Mouse (Mus musculus): Measurements from ENCODE around the gene Dlg1. TPM values are rescaled to one million over a fixed set of nuclear protein-coding genes. Genes with fewer than 3 reads are reported as not detected.

The Dlg1 gene
- polyA plus RNA-seq, 1 experiment: 7.9 TPM

DNA sequence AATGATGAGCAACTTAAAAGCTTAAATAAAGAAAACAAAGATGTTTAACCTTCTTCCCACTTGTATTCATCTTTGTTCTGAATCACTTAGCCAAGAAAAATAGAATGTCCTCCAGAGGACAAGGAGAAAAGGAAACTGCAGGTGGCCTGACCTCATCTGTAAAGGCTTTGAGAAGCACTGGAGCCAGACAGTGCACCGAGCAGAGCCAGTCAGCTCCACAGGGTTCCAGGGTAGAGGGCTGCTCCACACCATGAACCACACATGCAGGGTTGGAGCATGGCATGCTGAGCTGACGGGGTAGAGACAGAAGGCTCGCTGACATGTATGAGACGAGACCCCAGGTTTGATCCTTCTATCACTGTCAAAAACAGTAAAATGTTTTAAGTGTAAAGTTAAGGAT lies 162.8 kb downstream of the Dlg1 start:
- 88% methylated on average over 4 of the region's 4 CpGs for WGBS
- no peak for TF ChIP-seq POLR2A (IDR thresholded peaks at IDR 0.05; ENCODE audit: low read depth, low read length)
- TF ChIP-seq CTCF (IDR thresholded peaks at IDR 0.05; ENCODE audit: extremely low read depth, insufficient read depth, insufficient read length, insufficient replicate concordance): no peak
- DNase-seq (ENCODE audit: low read depth in 1 of 2, low spot score in 2 of 2): no peak

DNA sequence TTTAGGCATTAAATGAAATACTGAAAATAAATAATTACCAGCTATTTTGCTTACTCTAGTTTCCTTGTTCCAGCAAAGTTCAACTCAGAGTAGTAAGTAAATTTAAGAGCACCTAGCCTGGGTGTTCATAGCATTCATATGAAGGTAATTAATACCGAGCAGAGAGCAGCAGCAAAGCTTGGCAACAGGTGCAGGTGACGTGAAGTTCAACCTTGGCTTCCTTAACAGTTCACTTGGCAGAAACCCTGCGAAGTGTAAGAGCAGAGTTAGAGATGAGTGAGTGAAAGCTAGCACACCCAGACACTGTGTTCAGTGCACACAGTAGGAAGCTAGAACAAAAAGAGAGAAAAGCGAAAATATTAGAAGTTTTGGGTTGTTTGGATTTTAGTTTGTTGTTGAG lies 167.5 kb downstream of the Dlg1 start:
- 92% methylated on average over 4 of the region's 4 CpGs for WGBS
- no peaks in the 10 kb centered on the region for H3K4me1 ChIP-seq (ENCODE audit: control insufficient read depth, insufficient read depth, insufficient read length)
- H3K27me3 ChIP-seq (ENCODE audit: control insufficient read depth, insufficient read depth, low read length): no peaks in the 10 kb centered on the region
- H3K4me3 ChIP-seq (ENCODE audit: extremely low read depth, insufficient read depth, insufficient read length): no peak overlapping the region
- TF ChIP-seq CTCF (IDR thresholded peaks at IDR 0.05; ENCODE audit: extremely low read depth, insufficient read depth, insufficient read length, insufficient replicate concordance): no peak
- TF ChIP-seq POLR2A (IDR thresholded peaks at IDR 0.05; ENCODE audit: low read depth, low read length): no peak
- H3K27ac ChIP-seq (ENCODE audit: insufficient read depth, low read length): no peak overlapping the region
- DNase-seq (ENCODE audit: low read depth in 1 of 2, low spot score in 2 of 2): no peak
- H3K36me3 ChIP-seq (ENCODE audit: control insufficient read depth, insufficient read depth, low read length): peaks cover 3% of the 10 kb centered on the region; the same call in 1 of the 2 replicates

More for the DNA sequence above, 162.8 kb downstream of the Dlg1 start:
- H3K4me3 ChIP-seq (ENCODE audit: extremely low read depth, insufficient read depth, insufficient read length): no peak overlapping the region
- peaks cover 2% of the 10 kb centered on the region; the same call in 1 of the 2 replicates for H3K36me3 ChIP-seq (ENCODE audit: control insufficient read depth, insufficient read depth, low read length)
- no peaks in the 10 kb centered on the region for H3K27me3 ChIP-seq (ENCODE audit: control insufficient read depth, insufficient read depth, low read length)
- H3K27ac ChIP-seq (ENCODE audit: insufficient read depth, low read length): no peak overlapping the region
- H3K4me1 ChIP-seq (ENCODE audit: control insufficient read depth, insufficient read depth, insufficient read length): no peaks in the 10 kb centered on the region

DNA sequence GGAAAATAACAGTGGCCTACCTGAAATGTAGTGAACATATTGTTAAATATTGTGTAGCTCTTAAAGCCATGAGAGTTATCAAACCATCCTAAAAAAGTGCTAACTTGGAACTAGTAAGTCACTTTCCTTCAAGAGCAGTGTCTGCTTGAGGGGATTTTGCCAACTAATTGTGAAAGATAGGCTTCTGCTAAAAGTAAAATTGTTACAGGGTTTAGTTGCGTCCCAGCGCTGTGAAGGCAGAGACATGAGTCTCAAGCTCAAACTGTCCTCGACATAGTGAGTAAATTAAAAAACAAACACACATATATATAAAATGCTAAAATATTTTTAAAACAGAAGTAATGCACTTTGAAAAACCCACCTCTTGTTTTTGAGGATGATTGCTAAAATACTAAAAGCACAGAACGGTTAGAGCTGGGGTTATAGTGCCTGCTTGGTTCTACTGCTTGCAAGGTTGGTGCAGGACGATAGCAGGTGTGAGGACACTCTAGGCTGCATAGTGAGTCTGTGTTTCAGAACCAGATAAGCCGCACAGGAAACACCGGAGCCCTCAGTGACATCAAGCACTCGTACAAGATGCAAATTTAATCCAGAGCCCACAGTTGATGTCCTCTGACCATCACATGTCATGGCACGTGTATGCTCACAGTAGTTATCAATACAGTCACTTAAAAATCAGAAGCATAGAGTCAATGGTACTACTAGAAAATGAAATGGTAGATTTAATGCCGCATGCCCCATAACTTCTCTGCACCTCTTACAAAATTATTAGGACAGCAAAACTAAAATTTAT lies 169.6 kb downstream of the Dlg1 start:
- peaks cover 6% of the 10 kb centered on the region; the same call in 1 of the 2 replicates for H3K36me3 ChIP-seq (ENCODE audit: control insufficient read depth, insufficient read depth, low read length)
- H3K27ac ChIP-seq (ENCODE audit: insufficient read depth, low read length): no peak overlapping the region
- no peaks in the 10 kb centered on the region for H3K4me1 ChIP-seq (ENCODE audit: control insufficient read depth, insufficient read depth, insufficient read length)
- WGBS: 90% methylated on average over 10 of the region's 10 CpGs
- no peak for TF ChIP-seq POLR2A (IDR thresholded peaks at IDR 0.05; ENCODE audit: low read depth, low read length)
- TF ChIP-seq CTCF (IDR thresholded peaks at IDR 0.05; ENCODE audit: extremely low read depth, insufficient read depth, insufficient read length, insufficient replicate concordance): no peak
- no peaks in the 10 kb centered on the region for H3K27me3 ChIP-seq (ENCODE audit: control insufficient read depth, insufficient read depth, low read length)
- no peak overlapping the region for H3K4me3 ChIP-seq (ENCODE audit: extremely low read depth, insufficient read depth, insufficient read length)
- DNase-seq (ENCODE audit: low read depth in 1 of 2, low spot score in 2 of 2): no peak

DNA sequence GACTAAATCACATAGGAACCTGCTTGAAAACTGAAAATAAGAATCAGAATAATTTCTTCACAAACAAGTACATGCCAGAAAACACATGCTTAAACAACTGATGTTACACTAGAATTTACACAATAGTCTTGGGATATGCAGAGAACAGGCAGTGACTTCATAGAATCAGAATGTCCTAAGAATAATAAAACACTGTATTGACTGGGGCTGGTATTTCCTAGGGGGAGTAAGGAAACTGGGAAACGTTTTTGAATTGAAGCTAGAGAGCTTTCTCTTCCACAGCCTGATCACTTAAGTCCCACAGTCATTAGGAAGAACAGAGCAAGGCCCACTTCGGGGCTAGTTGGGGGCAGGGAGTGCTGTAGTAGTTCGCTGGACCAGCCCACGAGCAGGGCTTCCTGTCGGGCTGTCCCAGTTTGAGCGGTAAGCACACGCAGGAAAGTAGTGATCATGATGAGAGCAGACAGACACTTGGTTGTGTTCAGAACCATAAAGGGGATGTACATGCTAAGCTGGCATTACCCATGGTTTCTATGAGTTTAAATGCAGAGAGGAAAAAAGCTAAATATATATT lies 170.9 kb downstream of the Dlg1 start:
- H3K27ac ChIP-seq (ENCODE audit: insufficient read depth, low read length): no peak overlapping the region
- TF ChIP-seq POLR2A (IDR thresholded peaks at IDR 0.05; ENCODE audit: low read depth, low read length): no peak
- no peak for TF ChIP-seq CTCF (IDR thresholded peaks at IDR 0.05; ENCODE audit: extremely low read depth, insufficient read depth, insufficient read length, insufficient replicate concordance)

DNA sequence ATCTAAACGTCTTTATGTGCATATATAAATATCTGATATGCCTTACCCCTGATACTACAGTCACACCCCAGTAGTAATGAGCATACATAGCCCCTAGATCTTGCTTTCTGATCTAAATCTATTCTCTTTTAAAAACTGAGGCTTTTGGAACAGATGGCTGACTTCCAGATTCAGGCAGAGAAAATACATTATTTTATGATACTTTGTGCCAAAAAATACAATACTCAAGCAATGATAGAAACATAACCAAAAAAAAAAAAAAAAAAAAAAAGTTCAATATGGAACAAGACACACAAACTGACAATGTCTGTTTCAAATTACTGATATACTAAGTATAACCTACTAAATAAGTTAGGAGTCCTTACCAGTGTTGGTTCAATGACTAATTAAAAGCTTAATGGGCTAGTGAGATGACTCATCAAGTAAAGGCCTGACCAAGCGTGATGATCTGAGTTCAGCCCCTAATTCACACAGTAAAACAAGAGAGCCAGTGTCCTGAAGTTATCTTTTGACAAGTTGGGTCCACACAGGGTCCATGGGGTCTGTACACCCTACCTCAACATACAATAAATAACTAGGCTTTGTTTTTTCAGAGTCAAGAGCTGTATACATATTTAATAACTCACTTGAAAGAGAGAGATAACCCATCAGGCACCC lies 171.5 kb downstream of the Dlg1 start:
- DNase-seq (ENCODE audit: low read depth in 1 of 2, low spot score in 2 of 2): no peak
- no peaks in the 10 kb centered on the region for H3K27me3 ChIP-seq (ENCODE audit: control insufficient read depth, insufficient read depth, low read length)
- H3K36me3 ChIP-seq (ENCODE audit: control insufficient read depth, insufficient read depth, low read length): peaks cover 15% of the 10 kb centered on the region
- H3K4me3 ChIP-seq (ENCODE audit: extremely low read depth, insufficient read depth, insufficient read length): no peak overlapping the region
- H3K4me1 ChIP-seq (ENCODE audit: control insufficient read depth, insufficient read depth, insufficient read length): no peaks in the 10 kb centered on the region
- WGBS: 84% methylated on average over 2 of the region's 2 CpGs
- TF ChIP-seq POLR2A (IDR thresholded peaks at IDR 0.05; ENCODE audit: low read depth, low read length) (no peak), CTCF (IDR thresholded peaks at IDR 0.05; ENCODE audit: extremely low read depth, insufficient read depth, insufficient read length, insufficient replicate concordance) (no peak)
- H3K27ac ChIP-seq (ENCODE audit: insufficient read depth, low read length): no peak overlapping the region

More for the DNA sequence above, 170.9 kb downstream of the Dlg1 start:
- H3K36me3 ChIP-seq (ENCODE audit: control insufficient read depth, insufficient read depth, low read length): peaks cover 13% of the 10 kb centered on the region
- 55% methylated on average over 7 of the region's 7 CpGs for WGBS
- no peak for DNase-seq (ENCODE audit: low read depth in 1 of 2, low spot score in 2 of 2)
- no peaks in the 10 kb centered on the region for H3K27me3 ChIP-seq (ENCODE audit: control insufficient read depth, insufficient read depth, low read length)
- H3K4me1 ChIP-seq (ENCODE audit: control insufficient read depth, insufficient read depth, insufficient read length): no peaks in the 10 kb centered on the region
- H3K4me3 ChIP-seq (ENCODE audit: extremely low read depth, insufficient read depth, insufficient read length): no peak overlapping the region

DNA sequence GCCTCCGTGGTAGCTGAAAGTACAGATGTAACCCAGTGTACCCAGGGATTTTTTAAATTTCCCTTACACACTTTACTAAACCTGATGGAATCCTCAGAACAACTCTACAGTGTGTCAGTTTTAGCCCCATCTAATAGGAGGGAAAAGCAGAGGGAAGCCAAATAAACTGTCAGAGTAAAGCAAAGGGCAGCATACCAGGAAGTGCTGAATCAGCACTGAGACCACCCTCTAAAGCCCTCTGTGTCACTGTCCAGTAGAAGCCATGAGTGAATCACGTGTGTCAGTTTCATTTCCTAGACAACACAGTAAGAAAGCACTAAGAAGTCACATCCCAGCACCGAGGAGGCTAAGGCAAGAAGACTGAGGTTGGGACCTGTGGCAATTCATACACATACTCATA lies 174.1 kb downstream of the Dlg1 start:
- Histone ChIP-seq H3K36me3 (ENCODE audit: control insufficient read depth, insufficient read depth, low read length) (peaks cover 14% of the 10 kb centered on the region), H3K4me3 (ENCODE audit: extremely low read depth, insufficient read depth, insufficient read length) (no peak overlapping the region), H3K27me3 (ENCODE audit: control insufficient read depth, insufficient read depth, low read length) (no peaks in the 10 kb centered on the region), H3K4me1 (ENCODE audit: control insufficient read depth, insufficient read depth, insufficient read length) (no peaks in the 10 kb centered on the region), H3K27ac (ENCODE audit: insufficient read depth, low read length) (no peak overlapping the region)
- no peak for DNase-seq (ENCODE audit: low read depth in 1 of 2, low spot score in 2 of 2)
- WGBS: 85% methylated on average over 3 of the region's 3 CpGs
- TF ChIP-seq POLR2A (IDR thresholded peaks at IDR 0.05; ENCODE audit: low read depth, low read length) (no peak), CTCF (IDR thresholded peaks at IDR 0.05; ENCODE audit: extremely low read depth, insufficient read depth, insufficient read length, insufficient replicate concordance) (no peak)
